Mouse (Mus musculus): ENCODE results near the gene Sirpa. TPM values are rescaled to one million over a fixed set of nuclear protein-coding genes. Genes with fewer than 3 reads are reported as not detected.

The Sirpa gene
- total RNA-seq, 2 experiments from 2014 or later, result 5.0 to 7.4 TPM

GRCm38 (mm10) chr2:129569120-129569519 is 23.5 kb upstream of the Sirpa start:
- DNase-seq, result no peak
- H3K4me3 ChIP-seq, result no peak overlapping the region
- no peak overlapping the region for H3K27ac ChIP-seq
- TF ChIP-seq CTCF (IDR thresholded peaks at IDR 0.05), result no peak
- intact Hi-C loops (cut with DNase I), result no loop called here

GRCm38 (mm10) chr2:129569556-129569955 is 23.1 kb upstream of the Sirpa start:
- no peak overlapping the region for H3K27ac ChIP-seq
- intact Hi-C loops (cut with DNase I), result no loop called here
- TF ChIP-seq CTCF (IDR thresholded peaks at IDR 0.05), result no peak
- H3K4me3 ChIP-seq, result no peak overlapping the region
- DNase-seq, result no peak

- no peak for TF ChIP-seq CTCF (IDR thresholded peaks at IDR 0.05)
- Histone ChIP-seq H3K27ac (no peak overlapping the region), H3K4me3 (no peak overlapping the region)
- no peak for DNase-seq
- intact Hi-C loops (cut with DNase I), result no loop called here
These were observed 18.8 kb upstream of the Sirpa start for GRCm38 (mm10) chr2:129573701-129574273.

GRCm38 (mm10) chr2:129574395-129575046 is 18.1 kb upstream of the Sirpa start:
- H3K4me3 ChIP-seq, result no peak overlapping the region
- intact Hi-C loops (cut with DNase I), result no loop called here

GRCm38 (mm10) chr2:129575113-129575512 is 17.5 kb upstream of the Sirpa start:
- H3K27ac ChIP-seq, result no peak overlapping the region
- TF ChIP-seq CTCF (IDR thresholded peaks at IDR 0.05), result no peak
- intact Hi-C loops (cut with DNase I), result no loop called here
- no peak overlapping the region for H3K4me3 ChIP-seq
- DNase-seq, result no peak

More at GRCm38 (mm10) chr2:129574395-129575046, 18.1 kb upstream of the Sirpa start:
- H3K27ac ChIP-seq, result no peak overlapping the region
- no peak for DNase-seq
- TF ChIP-seq CTCF (IDR thresholded peaks at IDR 0.05), result no peak

GRCm38 (mm10) chr2:129576611-129577447 is 15.8 kb upstream of the Sirpa start:
- no peak overlapping the region for H3K4me3 ChIP-seq
- intact Hi-C loops (cut with DNase I), result no loop called here
- no peak overlapping the region for H3K27ac ChIP-seq
- no peak for DNase-seq
- no peak for TF ChIP-seq CTCF (IDR thresholded peaks at IDR 0.05)

- peak; percentile 61 for DNase-seq
- Histone ChIP-seq H3K27ac (no peak overlapping the region), H3K4me3 (no peak overlapping the region)
- no peak for TF ChIP-seq CTCF (IDR thresholded peaks at IDR 0.05)
- intact Hi-C loops (cut with DNase I), result no loop called here
These were observed 12.0 kb upstream of the Sirpa start for GRCm38 (mm10) chr2:129580656-129581055.

- Histone ChIP-seq H3K4me3 (no peak overlapping the region), H3K27ac (no peak overlapping the region)
- no peak for TF ChIP-seq CTCF (IDR thresholded peaks at IDR 0.05)
- no peak for DNase-seq
- intact Hi-C loops (cut with DNase I), result no loop called here
These were observed 10.8 kb upstream of the Sirpa start for GRCm38 (mm10) chr2:129581826-129582225.

GRCm38 (mm10) chr2:129582261-129582660 is 10.4 kb upstream of the Sirpa start:
- Histone ChIP-seq H3K27ac (no peak overlapping the region), H3K4me3 (no peak overlapping the region)
- DNase-seq, result no peak
- no peak for TF ChIP-seq CTCF (IDR thresholded peaks at IDR 0.05)
- intact Hi-C loops (cut with DNase I), result no loop called here

GRCm38 (mm10) chr2:129584905-129585304 is 7.7 kb upstream of the Sirpa start:
- TF ChIP-seq CTCF (IDR thresholded peaks at IDR 0.05), result no peak
- no peak overlapping the region for H3K4me3 ChIP-seq
- DNase-seq, result no peak
- no peak overlapping the region for H3K27ac ChIP-seq
- intact Hi-C loops (cut with DNase I), result no loop called here

GRCm38 (mm10) chr2:129585904-129586514 is 6.6 kb upstream of the Sirpa start:
- Histone ChIP-seq H3K4me3 (no peak overlapping the region), H3K27ac (no peak overlapping the region)
- no peak for TF ChIP-seq CTCF (IDR thresholded peaks at IDR 0.05)
- no peak for DNase-seq
- intact Hi-C loops (cut with DNase I), result no loop called here

- TF ChIP-seq CTCF (IDR thresholded peaks at IDR 0.05), result no peak
- Histone ChIP-seq H3K27ac (peak overlapping the region; percentile 24; the same call in 1 of the 2 replicates), H3K4me3 (no peak overlapping the region)
- no peak for DNase-seq
- intact Hi-C loops (cut with DNase I), result no loop called here
These were observed 5.4 kb upstream of the Sirpa start for GRCm38 (mm10) chr2:129587241-129587640.

- TF ChIP-seq CTCF (IDR thresholded peaks at IDR 0.05), result no peak
- peak; percentile 50 for DNase-seq
- Histone ChIP-seq H3K4me3 (no peak overlapping the region), H3K27ac (peak overlapping the region; percentile 24; the same call in 1 of the 2 replicates)
- intact Hi-C loops (cut with DNase I), result no loop called here
These were observed 4.8 kb upstream of the Sirpa start for GRCm38 (mm10) chr2:129587825-129588251.
